Comparison of ENCODE assay signal across 14 mouse cellular contexts in the genomic region with DNA sequence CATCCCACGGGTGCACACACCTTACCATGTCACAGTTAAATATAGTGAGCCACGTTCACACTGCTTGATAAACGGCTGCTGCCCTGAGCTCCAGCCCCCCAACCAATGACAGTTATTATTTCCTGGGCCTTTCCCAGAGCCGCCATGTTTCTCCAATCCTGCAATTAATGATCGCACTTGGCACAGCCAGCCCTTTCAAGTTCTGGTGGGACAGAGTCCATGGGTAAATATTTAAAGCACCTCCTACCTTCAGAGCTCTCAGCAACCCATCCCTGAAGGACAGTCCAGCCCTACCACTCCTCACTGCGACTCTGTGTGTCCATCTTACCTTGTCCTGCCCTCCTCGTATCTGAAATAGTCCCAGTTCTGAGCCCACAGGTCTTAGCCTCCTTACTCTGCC. TPM values are rescaled to one million over a fixed set of nuclear protein-coding genes. Genes with fewer than 3 reads are reported as not detected.
A peak's percentile ranks its signal among the peaks of the same experiment; 100 is the strongest.
DNase-seq lines count a peak whose midpoint lies in the region; ATAC-seq lines count a peak whose summit lies in the region.
"Had no signal": no experiment of that assay in that cellular context is flagged by ENCODE, and none has a peak within 500 bp of the region (broad histone marks: within the 10 kb centered on the region; RNA-seq: fewer than 3 reads in every experiment).

No protein-coding gene starts in this region.

- no peaks in the 10 kb centered on the region for H3K27me3 ChIP-seq in forebrain, embryonic 10.5 days (ENCODE audit: poor library complexity, severe bottlenecking)
- H3K27me3 ChIP-seq in forebrain, embryonic 15.5 days: no peaks in the 10 kb centered on the region
- H3K27me3 ChIP-seq in kidney, embryonic 15.5 days: 0 out of 2 replicates have a peak, but pooled peaks cover 4% of the 10 kb centered on the region
- H3K27me3 ChIP-seq in midbrain, embryonic 14.5 days (ENCODE audit: control insufficient read depth, insufficient read depth, low read length): no peaks in the 10 kb centered on the region
- no peaks in the 10 kb centered on the region for H3K27me3 ChIP-seq in midbrain, embryonic 11.5 days (ENCODE audit: control insufficient read depth, insufficient read depth, low read length)
- H3K27me3 ChIP-seq: liver, embryonic 12.5 days had no signal

- H3K4me2 ChIP-seq in forebrain, embryonic 15.5 days (replicated peaks): no peak overlapping the region
- no peak overlapping the region for H3K4me2 ChIP-seq in kidney, embryonic 15.5 days
- no peak overlapping the region for H3K4me2 ChIP-seq in midbrain, embryonic 14.5 days (ENCODE audit: low read length)
- no peak overlapping the region for H3K4me2 ChIP-seq in midbrain, embryonic 11.5 days
- H3K4me2 ChIP-seq: hindbrain, embryonic 14.5 days; liver, embryonic 12.5 days; lung, embryonic 14.5 days had no signal

- no peaks in the 10 kb centered on the region for H3K9me3 ChIP-seq in forebrain, embryonic 10.5 days
- no peaks in the 10 kb centered on the region for H3K9me3 ChIP-seq in forebrain, embryonic 15.5 days
- H3K9me3 ChIP-seq in kidney, embryonic 15.5 days (replicated peaks): no peaks in the 10 kb centered on the region
- no peaks in the 10 kb centered on the region for H3K9me3 ChIP-seq in midbrain, embryonic 14.5 days (ENCODE audit: control insufficient read depth, low read length)
- no peaks in the 10 kb centered on the region for H3K9me3 ChIP-seq in midbrain, embryonic 11.5 days (ENCODE audit: control insufficient read depth, low read length)
- H3K9me3 ChIP-seq: G1E; liver, embryonic 12.5 days had no signal

- H3K4me1 ChIP-seq in forebrain, embryonic 10.5 days: peaks cover 64% of the 10 kb centered on the region
- peaks cover 24% of the 10 kb centered on the region for H3K4me1 ChIP-seq in forebrain, embryonic 15.5 days
- H3K4me1 ChIP-seq in kidney, embryonic 15.5 days: peaks cover 26% of the 10 kb centered on the region
- peaks cover 8% of the 10 kb centered on the region; the same call in 1 of the 2 replicates for H3K4me1 ChIP-seq in midbrain, embryonic 14.5 days (ENCODE audit: control insufficient read depth, insufficient read depth, low read length)
- peaks cover 4% of the 10 kb centered on the region for H3K4me1 ChIP-seq in midbrain, embryonic 11.5 days (ENCODE audit: control insufficient read depth, insufficient read depth, low read length)

- no peak overlapping the region for H3K9ac ChIP-seq in forebrain, embryonic 15.5 days (replicated peaks)
- H3K9ac ChIP-seq in kidney, embryonic 15.5 days: no peak overlapping the region
- no peak overlapping the region for H3K9ac ChIP-seq in midbrain, embryonic 14.5 days (replicated peaks; ENCODE audit: low read length)
- no peak overlapping the region for H3K9ac ChIP-seq in midbrain, embryonic 11.5 days (ENCODE audit: low read length)
- H3K9ac ChIP-seq: hindbrain, embryonic 14.5 days; liver, embryonic 12.5 days; lung, embryonic 14.5 days had no signal

- H3K27ac ChIP-seq in forebrain, embryonic 10.5 days: peak overlapping the region; percentile 79
- H3K27ac ChIP-seq in forebrain, embryonic 15.5 days (replicated peaks): no peak overlapping the region
- H3K27ac ChIP-seq in kidney, embryonic 15.5 days: no peak overlapping the region
- H3K27ac ChIP-seq in midbrain, embryonic 14.5 days (replicated peaks; ENCODE audit: low read depth, low read length): 0 out of 2 replicates have a peak overlapping the region, but pooled peaks have one; percentile 32
- no peak overlapping the region for H3K27ac ChIP-seq in midbrain, embryonic 11.5 days (ENCODE audit: low read depth, low read length)
- H3K27ac ChIP-seq: hindbrain, embryonic 14.5 days; liver, embryonic 12.5 days had no signal

- 80% methylated on average over 7 of the region's 7 CpGs for WGBS in forebrain, embryonic 10.5 days
- 60% methylated on average over 7 of the region's 7 CpGs for WGBS in forebrain, embryonic 15.5 days
- WGBS in kidney, embryonic 15.5 days: 75% methylated on average over 7 of the region's 7 CpGs
- 70% methylated on average over 7 of the region's 7 CpGs for WGBS in midbrain, embryonic 14.5 days
- 81% methylated on average over 7 of the region's 7 CpGs for WGBS in midbrain, embryonic 11.5 days

- ATAC-seq in forebrain, embryonic 15.5 days (replicated peaks): no peak
- no peak for ATAC-seq in kidney, embryonic 15.5 days (replicated peaks; ENCODE audit: low FRiP score)
- ATAC-seq in midbrain, embryonic 14.5 days (ENCODE audit: low FRiP score, low TSS enrichment): no peak
- no peak for ATAC-seq in midbrain, embryonic 11.5 days (ENCODE audit: low FRiP score)
- ATAC-seq: liver, embryonic 12.5 days had no signal

- no peak for DNase-seq in forebrain, embryonic 10.5 days (ENCODE audit: extremely low spot score, low spot score)
- DNase-seq in kidney, adult 18-20 months: peak; percentile 12
- no peak for DNase-seq in midbrain, embryonic 14.5 days
- no peak for DNase-seq in midbrain, embryonic 11.5 days (ENCODE audit: low spot score, missing footprints)
- DNase-seq in thymus, postnatal 36 days: no peak
- no peak for DNase-seq in Muller cell, postnatal 12 days (ENCODE audit: inconsistent ontology term)

- H3K36me3 ChIP-seq in forebrain, embryonic 10.5 days (replicated peaks): no peaks in the 10 kb centered on the region
- H3K36me3 ChIP-seq in forebrain, embryonic 15.5 days: no peaks in the 10 kb centered on the region
- H3K36me3 ChIP-seq in kidney, embryonic 15.5 days: no peaks in the 10 kb centered on the region
- H3K36me3 ChIP-seq in midbrain, embryonic 14.5 days (ENCODE audit: control insufficient read depth, insufficient read depth, low read length): no peaks in the 10 kb centered on the region
- no peaks in the 10 kb centered on the region for H3K36me3 ChIP-seq in midbrain, embryonic 11.5 days (ENCODE audit: control insufficient read depth, insufficient read depth, low read length)
- H3K36me3 ChIP-seq: G1E; liver, embryonic 12.5 days had no signal

- H3K4me3 ChIP-seq in forebrain, embryonic 10.5 days: no peak overlapping the region
- no peak overlapping the region for H3K4me3 ChIP-seq in forebrain, embryonic 15.5 days
- H3K4me3 ChIP-seq in kidney, embryonic 15.5 days (replicated peaks): no peak overlapping the region
- no peak overlapping the region for H3K4me3 ChIP-seq in midbrain, embryonic 14.5 days (replicated peaks; ENCODE audit: low read depth, low read length)
- no peak overlapping the region for H3K4me3 ChIP-seq in midbrain, embryonic 11.5 days (ENCODE audit: low read depth, low read length)
- H3K4me3 ChIP-seq: liver, embryonic 12.5 days had no signal

RNA-seq across cellular contexts. Expression of a gene that starts 28.4 kb away (rescaled TPM):
- not detected in 2 replicates for polyA plus RNA-seq in forebrain, embryonic 10.5 days (2016; fragmentation: Nextera tagmentation; extraction: Ambion mirVana)
- polyA plus RNA-seq in forebrain, embryonic 15.5 days (2015; fragmentation: Nextera tagmentation; extraction: Ambion mirVana): not detected in 2 replicates
- polyA plus RNA-seq in kidney, embryonic 15.5 days (2015; fragmentation: Nextera tagmentation; extraction: Ambion mirVana): not detected in 2 replicates
- not detected in 2 replicates for polyA plus RNA-seq in midbrain, embryonic 14.5 days (2014; fragmentation: Nextera tagmentation; extraction: Ambion mirVana)
- polyA plus RNA-seq in midbrain, embryonic 11.5 days (2014; fragmentation: Nextera tagmentation; extraction: Ambion mirVana): not detected in 2 replicates
- polyA plus RNA-seq: G1E; hindbrain, embryonic 14.5 days; intestine, embryonic 16.5 days; liver, embryonic 12.5 days; lung, embryonic 14.5 days; urinary bladder, adult 2 months had no signal

Comparison
In these comparisons a context has a peak if more than half of its experiments do, and no peak if none do; other contexts are left out.
1. H3K27ac ChIP-seq: peak in forebrain, embryonic 10.5 days (single experiment) and midbrain, embryonic 14.5 days (single experiment); none in forebrain, embryonic 15.5 days (single experiment), kidney, embryonic 15.5 days (single experiment) and midbrain, embryonic 11.5 days (single experiment).